Mouse (Mus musculus) limb, embryonic 13.5 days (tissue): ENCODE results near the gene Hsd17b14. TPM values are rescaled to one million over a fixed set of nuclear protein-coding genes. Genes with fewer than 3 reads are reported as not detected.
A peak's percentile ranks its signal among the peaks of the same experiment; 100 is the strongest.

Source experiments
- ATAC-seq: fragments of 200-750 bp; cut with Nextera tagmentation; 2 replicates; pipeline ENCODE4 v1.8.0; 2017; ENCODE audit warnings: low read depth, moderate number of reproducible peaks, moderate TSS enrichment; ENCODE audit not compliant: low FRiP score
- H3K27ac ChIP-seq: fragments of 300-500 bp; sonication (generic); 2 replicates; pipeline ENCODE4 v1.5.1; 2015; ENCODE audit warnings: inconsistent platforms, mild to moderate bottlenecking, moderate library complexity
- H3K27me3 ChIP-seq: fragments of 300-500 bp; sonication (generic); 2 replicates; pipeline ENCODE4 v1.6.1; 2015; ENCODE audit warnings: mild to moderate bottlenecking, inconsistent platforms
- H3K36me3 ChIP-seq: fragments of 300-500 bp; sonication (generic); 2 replicates; pipeline ENCODE4 v1.6.1; 2015; ENCODE audit warnings: inconsistent platforms, mild to moderate bottlenecking, moderate library complexity
- H3K4me1 ChIP-seq: fragments of 300-500 bp; sonication (generic); 2 replicates; pipeline ENCODE4 v1.6.1; 2015; ENCODE audit warnings: inconsistent platforms
- H3K4me2 ChIP-seq: fragments of 300-500 bp; sonication (generic); replicated peaks from 2 replicates; pipeline ENCODE4 v1.6.1; 2015; ENCODE audit warnings: inconsistent platforms, mild to moderate bottlenecking, moderate library complexity
- H3K4me3 ChIP-seq: fragments of 300-500 bp; sonication (generic); 2 replicates; pipeline ENCODE4 v1.5.1; 2015; ENCODE audit warnings: moderate library complexity, mild to moderate bottlenecking, inconsistent platforms
- H3K9ac ChIP-seq: fragments of 300-500 bp; sonication (generic); 2 replicates; pipeline ENCODE4 v1.6.1; 2015; ENCODE audit warnings: mild to moderate bottlenecking, inconsistent platforms
- H3K9me3 ChIP-seq: fragments of 300-500 bp; sonication (generic); 2 replicates; pipeline ENCODE4 v1.6.1; 2016; ENCODE audit warnings: inconsistent platforms
- WGBS: fragments of 180-500 bp; shearing (Covaris S2); methylation state at CpG from one replicate; pipeline ENCODE4 v1.1.7; 2015; 5-methylcytosine and 5-hydroxymethylcytosine counted together
- polyA plus RNA-seq: library from polyadenylated mRNA; unstranded; fragments of >200 nt; fragmentation: Nextera tagmentation; extraction: Ambion mirVana; gene quantifications from 2 replicates; pipeline ENCODE4 v1.2.1, GENCODE M21; 2015

Hsd17b14 gene
- polyA plus RNA-seq, 1 experiment from 2014 or later, result 0.43 TPM

GRCm38 (mm10) chr7:45560241-45560640 is 5.5 kb downstream of the Hsd17b14 start:
- WGBS, result 87% methylated on average over 7 of the region's 7 CpGs
- Histone ChIP-seq H3K27ac (no peak overlapping the region), H3K4me1 (peaks cover 13% of the 10 kb centered on the region; the same call in 1 of the 2 replicates), H3K9ac (no peak overlapping the region), H3K4me3 (no peak overlapping the region), H3K4me2 (no peak overlapping the region), H3K36me3 (no peaks in the 10 kb centered on the region), H3K27me3 (no peaks in the 10 kb centered on the region), H3K9me3 (no peaks in the 10 kb centered on the region)
- no peak for ATAC-seq

GRCm38 (mm10) chr7:45560843-45561623 is 6.3 kb downstream of the Hsd17b14 start:
- no peak overlapping the region for H3K27ac ChIP-seq
- WGBS, result 24% methylated on average over 17 of the region's 17 CpGs
- peak overlapping the region; percentile 10; the same call in 1 of the 2 replicates for H3K4me3 ChIP-seq
- H3K36me3 ChIP-seq, result no peaks in the 10 kb centered on the region
- H3K9me3 ChIP-seq, result no peaks in the 10 kb centered on the region
- peak; percentile 70; the same call in 1 of the 2 replicates for ATAC-seq
- peak overlapping the region; percentile 31; the same call in 1 of the 2 replicates for H3K9ac ChIP-seq
- H3K4me2 ChIP-seq, result peak overlapping the region; percentile 27; the same call in 1 of the 2 replicates
- H3K4me1 ChIP-seq, result peaks cover 13% of the 10 kb centered on the region; the same call in 1 of the 2 replicates
- H3K27me3 ChIP-seq, result no peaks in the 10 kb centered on the region

- Histone ChIP-seq H3K4me2 (peak overlapping the region; percentile 27; the same call in 1 of the 2 replicates), H3K4me3 (no peak overlapping the region), H3K9me3 (no peaks in the 10 kb centered on the region), H3K36me3 (no peaks in the 10 kb centered on the region), H3K9ac (peak overlapping the region; percentile 31; the same call in 1 of the 2 replicates), H3K27ac (no peak overlapping the region), H3K27me3 (no peaks in the 10 kb centered on the region), H3K4me1 (peaks cover 13% of the 10 kb centered on the region; the same call in 1 of the 2 replicates)
- ATAC-seq, result peak; percentile 56
- 44% methylated on average over 12 of the region's 12 CpGs for WGBS
Measured at GRCm38 (mm10) chr7:45561624-45562520, 7.2 kb downstream of the Hsd17b14 start.

- Histone ChIP-seq H3K9ac (no peak overlapping the region), H3K4me2 (no peak overlapping the region), H3K4me1 (peaks cover 29% of the 10 kb centered on the region), H3K27ac (no peak overlapping the region), H3K4me3 (no peak overlapping the region), H3K9me3 (no peaks in the 10 kb centered on the region), H3K27me3 (no peaks in the 10 kb centered on the region), H3K36me3 (no peaks in the 10 kb centered on the region)
- no peak for ATAC-seq
- 75% methylated on average over 2 of the region's 2 CpGs for WGBS
Measured at GRCm38 (mm10) chr7:45564811-45565210, 10.1 kb downstream of the Hsd17b14 start.

- ATAC-seq, result no peak
- H3K36me3 ChIP-seq, result no peaks in the 10 kb centered on the region
- no peaks in the 10 kb centered on the region for H3K27me3 ChIP-seq
- no peak overlapping the region for H3K9ac ChIP-seq
- no peak overlapping the region for H3K4me3 ChIP-seq
- WGBS, result 90% methylated on average over 9 of the region's 9 CpGs
- H3K4me2 ChIP-seq, result no peak overlapping the region
- H3K27ac ChIP-seq, result no peak overlapping the region
- no peaks in the 10 kb centered on the region for H3K9me3 ChIP-seq
- H3K4me1 ChIP-seq, result peaks cover 32% of the 10 kb centered on the region
Measured at GRCm38 (mm10) chr7:45565446-45565845, 10.8 kb downstream of the Hsd17b14 start.

GRCm38 (mm10) chr7:45567112-45567779 is 12.6 kb downstream of the Hsd17b14 start:
- Histone ChIP-seq H3K27ac (peak overlapping the region; percentile 79; the same call in 1 of the 2 replicates), H3K27me3 (no peaks in the 10 kb centered on the region), H3K36me3 (no peaks in the 10 kb centered on the region), H3K4me2 (peak overlapping the region; percentile 77), H3K9ac (0 out of 2 replicates have a peak overlapping the region, but pooled peaks have one; percentile 54), H3K4me3 (peak overlapping the region; percentile 51; the same call in 1 of the 2 replicates), H3K9me3 (no peaks in the 10 kb centered on the region), H3K4me1 (peaks cover 35% of the 10 kb centered on the region)
- WGBS, result 69% methylated on average over 8 of the region's 8 CpGs
- no peak for ATAC-seq

GRCm38 (mm10) chr7:45567780-45568516 is 13.3 kb downstream of the Hsd17b14 start:
- Histone ChIP-seq H3K36me3 (no peaks in the 10 kb centered on the region), H3K4me1 (peaks cover 34% of the 10 kb centered on the region), H3K27me3 (no peaks in the 10 kb centered on the region), H3K4me2 (peak overlapping the region; percentile 77), H3K27ac (peak overlapping the region; percentile 79), H3K9me3 (no peaks in the 10 kb centered on the region), H3K4me3 (peak overlapping the region; percentile 51), H3K9ac (peak overlapping the region; percentile 54)
- ATAC-seq, result peak; percentile 97
- WGBS, result 1% methylated on average over 24 of the region's 24 CpGs

GRCm38 (mm10) chr7:45568601-45569473 is 14.1 kb downstream of the Hsd17b14 start:
- H3K9ac ChIP-seq, result no peak overlapping the region
- peaks cover 34% of the 10 kb centered on the region for H3K4me1 ChIP-seq
- 0 out of 2 replicates have a peak, but pooled peaks cover 3% of the 10 kb centered on the region for H3K36me3 ChIP-seq
- no peaks in the 10 kb centered on the region for H3K27me3 ChIP-seq
- H3K9me3 ChIP-seq, result no peaks in the 10 kb centered on the region
- no peak for ATAC-seq
- WGBS, result 80% methylated on average over 10 of the region's 10 CpGs
- peak overlapping the region; percentile 79 for H3K27ac ChIP-seq
- peak overlapping the region; percentile 51 for H3K4me3 ChIP-seq
- peak overlapping the region; percentile 77 for H3K4me2 ChIP-seq

GRCm38 (mm10) chr7:45570103-45570741 is 15.5 kb downstream of the Hsd17b14 start, which contains the start of gene Bcat2:
Gene Bcat2 (plus strand): TSS chr7:45570153.
- peak within 1 kb of the TSS; percentile 77 for H3K4me2 ChIP-seq
- H3K9ac ChIP-seq, result peak within 1 kb of the TSS; percentile 80
- H3K4me1 ChIP-seq, result peaks cover 34% of the 10 kb centered on the region
- no peaks in the 10 kb centered on the region for H3K27me3 ChIP-seq
- WGBS, result under 1% methylated on average over 37 of the region's 42 CpGs
- peak within 1 kb of the TSS; percentile 61 for H3K4me3 ChIP-seq
- H3K9me3 ChIP-seq, result no peaks in the 10 kb centered on the region
- peak; percentile 67 for ATAC-seq
- H3K27ac ChIP-seq, result peak within 1 kb of the TSS; percentile 91
- 0 out of 2 replicates have a peak, but pooled peaks cover 5% of the 10 kb centered on the region for H3K36me3 ChIP-seq

GRCm38 (mm10) chr7:45571966-45572365 is 17.3 kb downstream of the Hsd17b14 start:
- peaks cover 19% of the 10 kb centered on the region for H3K36me3 ChIP-seq
- H3K4me1 ChIP-seq, result peaks cover 34% of the 10 kb centered on the region
- no peaks in the 10 kb centered on the region for H3K9me3 ChIP-seq
- H3K27ac ChIP-seq, result no peak overlapping the region
- no peak overlapping the region for H3K9ac ChIP-seq
- no peak for ATAC-seq
- no peaks in the 10 kb centered on the region for H3K27me3 ChIP-seq
- WGBS, result 62% methylated on average over 1 of the region's 1 CpGs
- no peak overlapping the region for H3K4me3 ChIP-seq
- peak overlapping the region; percentile 72; the same call in 1 of the 2 replicates for H3K4me2 ChIP-seq
